In the genomic region with DNA sequence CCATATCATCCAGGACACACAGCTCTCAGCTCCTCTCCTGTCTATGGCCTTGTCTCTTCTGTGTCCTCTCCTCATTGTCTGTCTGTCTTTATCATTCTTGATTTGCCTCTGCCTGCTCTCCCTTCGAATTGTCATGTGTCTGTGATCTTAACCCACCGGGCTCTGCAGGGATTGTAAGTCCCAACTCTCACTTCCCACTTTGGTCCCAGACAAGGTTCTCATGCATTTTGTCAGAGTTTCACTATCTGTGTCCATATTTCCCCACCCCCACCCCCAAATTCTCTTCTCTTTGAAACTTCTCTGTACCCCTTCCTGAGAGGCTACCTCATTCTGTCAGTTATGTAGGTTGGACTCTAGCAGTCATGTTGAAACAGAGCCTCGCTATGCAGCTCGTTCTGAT, we compare ENCODE assay signal across 17 mouse cellular contexts.
"Had no signal": no experiment of that assay in that cellular context is flagged by ENCODE, and none has a peak within 500 bp of the region (broad histone marks: within the 10 kb centered on the region; RNA-seq: fewer than 3 reads in every experiment).

No protein-coding gene starts in this region.

- H3K4me1 ChIP-seq: lung, embryonic 15.5 days; megakaryocyte, embryonic 14.5 days; midbrain, embryonic 13.5 days; midbrain, embryonic 15.5 days; neural tube, embryonic 12.5 days; stomach, embryonic 15.5 days had no signal

- ATAC-seq: lung, postnatal 0 days; midbrain, embryonic 13.5 days; midbrain, embryonic 15.5 days had no signal

- H3K27ac ChIP-seq: lung, embryonic 15.5 days; macrophage; midbrain, embryonic 13.5 days; midbrain, embryonic 15.5 days; neural tube, embryonic 12.5 days; stomach, embryonic 15.5 days; stomach, postnatal 0 days had no signal

- H3K4me2 ChIP-seq: lung, embryonic 15.5 days; midbrain, embryonic 11.5 days; midbrain, embryonic 13.5 days; midbrain, embryonic 15.5 days; neural tube, embryonic 12.5 days; stomach, embryonic 15.5 days had no signal

- H3K9ac ChIP-seq: lung, embryonic 15.5 days; midbrain, embryonic 13.5 days; midbrain, embryonic 15.5 days; neural tube, embryonic 12.5 days; stomach, embryonic 15.5 days had no signal

- DNase-seq: lung, adult 2 months; lung, postnatal 14 days; lung, postnatal 36 days; right cerebral cortex, postnatal 14 days; thymus, adult 2 months; thymus, postnatal 25 days; thymus, postnatal 4 days had no signal

- H3K27me3 ChIP-seq: lung, embryonic 15.5 days; megakaryocyte, embryonic 14.5 days; midbrain, embryonic 13.5 days; midbrain, embryonic 15.5 days; stomach, embryonic 15.5 days had no signal

- H3K36me3 ChIP-seq: lung, embryonic 15.5 days; midbrain, embryonic 13.5 days; midbrain, embryonic 15.5 days; neural tube, embryonic 12.5 days; stomach, embryonic 15.5 days had no signal

- H3K4me3 ChIP-seq: lung, embryonic 15.5 days; megakaryocyte, embryonic 14.5 days; midbrain, embryonic 13.5 days; midbrain, embryonic 15.5 days; neural tube, embryonic 12.5 days; stomach, embryonic 15.5 days had no signal

- H3K9me3 ChIP-seq: lung, embryonic 15.5 days; megakaryocyte, embryonic 14.5 days; midbrain, embryonic 13.5 days; midbrain, embryonic 15.5 days; neural tube, embryonic 12.5 days; stomach, embryonic 15.5 days had no signal
